Mouse (Mus musculus) brain, embryonic 14.5 days (tissue): Measurements from ENCODE around the gene Spag16.

Source experiments
- CTCF ChIP-seq: fragments of 200-500 bp; IDR thresholded peaks from 2 replicates; pipeline ENCODE4 v1.5.1; 2012; ENCODE audit warnings: inconsistent platforms, mild to moderate bottlenecking, moderate library complexity, borderline replicate concordance; ENCODE audit not compliant: insufficient read depth, insufficient read length; ENCODE audit errors: extremely low read depth
- POLR2A ChIP-seq: fragments of 200-500 bp; IDR thresholded peaks from 2 replicates; pipeline ENCODE4 v1.6.1; 2012; ENCODE audit warnings: mild to moderate bottlenecking, inconsistent platforms, borderline replicate concordance; ENCODE audit not compliant: poor library complexity, insufficient read depth, insufficient read length, severe bottlenecking; ENCODE audit errors: extremely low read depth

DNA sequence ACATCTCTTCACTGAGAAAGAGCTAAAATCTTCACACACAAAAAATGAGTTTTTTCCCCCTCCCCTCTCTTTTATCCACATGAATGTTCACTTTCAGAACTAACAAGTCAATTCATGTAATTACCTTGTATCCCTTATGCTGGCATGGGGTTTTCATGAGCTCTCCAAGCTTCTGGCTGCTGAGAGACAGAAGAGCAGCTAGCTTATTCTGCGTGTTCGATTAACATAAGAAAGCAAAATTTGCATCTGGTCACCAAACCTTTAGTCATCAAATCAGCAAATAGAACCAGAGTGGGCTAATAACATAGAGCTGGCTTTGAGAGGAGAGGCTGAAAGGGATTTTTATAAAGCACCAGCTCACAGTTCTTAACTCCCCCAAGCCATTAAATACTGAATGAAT lies 700.4 kb downstream of the Spag16 start:
- TF ChIP-seq POLR2A (no peak), CTCF (no peak)
